Mouse (Mus musculus): Measurements from ENCODE around the gene Agap1. TPM values are rescaled to one million over a fixed set of nuclear protein-coding genes. Genes with fewer than 3 reads are reported as not detected.
A peak's percentile ranks its signal among the peaks of the same experiment; 100 is the strongest.

Gene Agap1
- polyA plus RNA-seq, 1 experiment from 2014 or later: 21.3 TPM

GRCm38 (mm10) chr1:89870906-89871211, 416.3 kb downstream of the Agap1 start:
- no peaks in the 10 kb centered on the region for H3K9me3 ChIP-seq (ENCODE audit: low read depth, low read length)
- 63% methylated on average over 6 of the region's 6 CpGs for WGBS
- H3K27ac ChIP-seq (ENCODE audit: low read depth): no peak overlapping the region
- H3K36me3 ChIP-seq (ENCODE audit: insufficient read depth): no peaks in the 10 kb centered on the region
- DNase-seq (no peak), ATAC-seq (ENCODE audit: insufficient read depth) (no peak)
- H3K27me3 ChIP-seq (ENCODE audit: insufficient read depth, low read length): no peaks in the 10 kb centered on the region
- no peak overlapping the region for H3K4me2 ChIP-seq
- no peaks in the 10 kb centered on the region for H3K4me1 ChIP-seq (ENCODE audit: insufficient read depth)
- no peak for TF ChIP-seq CTCF (IDR thresholded peaks at IDR 0.05; ENCODE audit: low read depth)
- H3K9ac ChIP-seq: no peak overlapping the region
- H3K4me3 ChIP-seq (ENCODE audit: low read depth, low read length): no peak overlapping the region

GRCm38 (mm10) chr1:89876346-89877072, 421.9 kb downstream of the Agap1 start:
- 0 out of 2 replicates have a peak, but pooled peaks cover 4% of the 10 kb centered on the region for H3K36me3 ChIP-seq (ENCODE audit: insufficient read depth)
- H3K27ac ChIP-seq (ENCODE audit: low read depth): no peak overlapping the region
- no peaks in the 10 kb centered on the region for H3K27me3 ChIP-seq (ENCODE audit: insufficient read depth, low read length)
- H3K4me2 ChIP-seq: no peak overlapping the region
- ATAC-seq (ENCODE audit: insufficient read depth): peak; percentile 38; the same call in 1 of the 2 replicates
- H3K4me1 ChIP-seq (ENCODE audit: insufficient read depth): 0 out of 2 replicates have a peak, but pooled peaks cover 6% of the 10 kb centered on the region
- no peaks in the 10 kb centered on the region for H3K9me3 ChIP-seq (ENCODE audit: low read depth, low read length)
- no peak for TF ChIP-seq CTCF (IDR thresholded peaks at IDR 0.05; ENCODE audit: low read depth)
- H3K4me3 ChIP-seq (ENCODE audit: low read depth, low read length): no peak overlapping the region
- DNase-seq: peak; percentile 59
- no peak overlapping the region for H3K9ac ChIP-seq
- WGBS: 14% methylated on average over 5 of the region's 5 CpGs

- Histone ChIP-seq H3K27ac (ENCODE audit: low read depth) (no peak overlapping the region), H3K9me3 (ENCODE audit: low read depth, low read length) (no peaks in the 10 kb centered on the region), H3K27me3 (ENCODE audit: insufficient read depth, low read length) (no peaks in the 10 kb centered on the region), H3K4me1 (ENCODE audit: insufficient read depth) (0 out of 2 replicates have a peak, but pooled peaks cover 6% of the 10 kb centered on the region), H3K9ac (no peak overlapping the region), H3K36me3 (ENCODE audit: insufficient read depth) (0 out of 2 replicates have a peak, but pooled peaks cover 4% of the 10 kb centered on the region), H3K4me3 (ENCODE audit: low read depth, low read length) (no peak overlapping the region), H3K4me2 (no peak overlapping the region)
- DNase-seq: no peak
- no peak for TF ChIP-seq CTCF (IDR thresholded peaks at IDR 0.05; ENCODE audit: low read depth)
- no peak for ATAC-seq (ENCODE audit: insufficient read depth)
- 84% methylated on average over 11 of the region's 11 CpGs for WGBS
These were observed 423.9 kb downstream of the Agap1 start for GRCm38 (mm10) chr1:89878496-89878895.

- H3K9ac ChIP-seq: no peak overlapping the region
- TF ChIP-seq CTCF (IDR thresholded peaks at IDR 0.05; ENCODE audit: low read depth): no peak
- 0 out of 2 replicates have a peak, but pooled peaks cover 4% of the 10 kb centered on the region for H3K36me3 ChIP-seq (ENCODE audit: insufficient read depth)
- no peaks in the 10 kb centered on the region for H3K9me3 ChIP-seq (ENCODE audit: low read depth, low read length)
- ATAC-seq (ENCODE audit: insufficient read depth) (peak; percentile 49; the same call in 1 of the 2 replicates), DNase-seq (peak; percentile 34)
- H3K4me2 ChIP-seq: no peak overlapping the region
- H3K4me3 ChIP-seq (ENCODE audit: low read depth, low read length): no peak overlapping the region
- H3K27ac ChIP-seq (ENCODE audit: low read depth): no peak overlapping the region
- WGBS: 21% methylated on average over 8 of the region's 8 CpGs
- no peaks in the 10 kb centered on the region for H3K27me3 ChIP-seq (ENCODE audit: insufficient read depth, low read length)
- H3K4me1 ChIP-seq (ENCODE audit: insufficient read depth): 0 out of 2 replicates have a peak, but pooled peaks cover 6% of the 10 kb centered on the region
These were observed 425.6 kb downstream of the Agap1 start for GRCm38 (mm10) chr1:89880193-89880592.

- H3K27me3 ChIP-seq (ENCODE audit: insufficient read depth, low read length): no peaks in the 10 kb centered on the region
- 62% methylated on average over 10 of the region's 10 CpGs for WGBS
These were observed 426.2 kb downstream of the Agap1 start for GRCm38 (mm10) chr1:89880834-89881233.

DNA sequence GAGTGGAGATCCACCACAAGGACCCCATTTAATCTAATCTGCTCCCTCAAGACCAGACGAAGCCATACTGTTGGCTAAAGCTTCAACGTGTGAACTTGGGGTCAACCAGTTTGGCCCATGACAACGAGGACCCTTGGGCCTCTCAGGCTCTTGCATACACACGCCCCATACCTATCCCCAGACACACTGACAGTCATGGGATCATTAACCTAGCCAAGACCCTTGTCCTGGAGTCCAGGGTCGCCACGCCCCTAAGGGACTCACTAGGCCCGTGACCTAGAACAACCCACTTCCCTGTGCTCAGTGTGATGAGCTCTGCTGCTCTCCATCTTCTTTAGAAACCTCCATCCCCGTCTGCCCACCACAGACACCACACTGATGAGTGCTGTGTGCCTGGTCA, 429.7 kb downstream of the Agap1 start:
- Histone ChIP-seq H3K9ac (no peak overlapping the region), H3K4me1 (ENCODE audit: insufficient read depth) (0 out of 2 replicates have a peak, but pooled peaks cover 6% of the 10 kb centered on the region), H3K36me3 (ENCODE audit: insufficient read depth) (peaks cover 20% of the 10 kb centered on the region), H3K4me2 (no peak overlapping the region), H3K27me3 (ENCODE audit: insufficient read depth, low read length) (no peaks in the 10 kb centered on the region), H3K27ac (ENCODE audit: low read depth) (no peak overlapping the region), H3K4me3 (ENCODE audit: low read depth, low read length) (no peak overlapping the region), H3K9me3 (ENCODE audit: low read depth, low read length) (no peaks in the 10 kb centered on the region)
- no peak for TF ChIP-seq CTCF (IDR thresholded peaks at IDR 0.05; ENCODE audit: low read depth)
- WGBS: 83% methylated on average over 8 of the region's 8 CpGs
- DNase-seq: no peak
- no peak for ATAC-seq (ENCODE audit: insufficient read depth)

More at GRCm38 (mm10) chr1:89880834-89881233, 426.2 kb downstream of the Agap1 start:
- no peak overlapping the region for H3K9ac ChIP-seq
- no peaks in the 10 kb centered on the region for H3K9me3 ChIP-seq (ENCODE audit: low read depth, low read length)
- H3K36me3 ChIP-seq (ENCODE audit: insufficient read depth): 0 out of 2 replicates have a peak, but pooled peaks cover 4% of the 10 kb centered on the region
- no peak overlapping the region for H3K4me3 ChIP-seq (ENCODE audit: low read depth, low read length)
- DNase-seq (no peak), ATAC-seq (ENCODE audit: insufficient read depth) (no peak)
- no peak overlapping the region for H3K4me2 ChIP-seq
- H3K27ac ChIP-seq (ENCODE audit: low read depth): no peak overlapping the region
- TF ChIP-seq CTCF (IDR thresholded peaks at IDR 0.05; ENCODE audit: low read depth): no peak
- H3K4me1 ChIP-seq (ENCODE audit: insufficient read depth): 0 out of 2 replicates have a peak, but pooled peaks cover 6% of the 10 kb centered on the region

GRCm38 (mm10) chr1:89885696-89886095, 431.1 kb downstream of the Agap1 start:
- peak; percentile 47; the same call in 1 of the 2 replicates for ATAC-seq (ENCODE audit: insufficient read depth)
- Histone ChIP-seq H3K27me3 (ENCODE audit: insufficient read depth, low read length) (no peaks in the 10 kb centered on the region), H3K9me3 (ENCODE audit: low read depth, low read length) (no peaks in the 10 kb centered on the region), H3K9ac (no peak overlapping the region), H3K4me3 (ENCODE audit: low read depth, low read length) (no peak overlapping the region), H3K4me1 (ENCODE audit: insufficient read depth) (no peaks in the 10 kb centered on the region), H3K27ac (ENCODE audit: low read depth) (no peak overlapping the region), H3K36me3 (ENCODE audit: insufficient read depth) (peaks cover 26% of the 10 kb centered on the region), H3K4me2 (no peak overlapping the region)
- TF ChIP-seq CTCF (IDR thresholded peaks at IDR 0.05; ENCODE audit: low read depth): no peak
- DNase-seq: peak; percentile 34
- WGBS: 21% methylated on average over 4 of the region's 4 CpGs

All from lung, embryonic 14.5 days (tissue).